Mouse (Mus musculus) spleen, adult 2 months (tissue): ENCODE measurements around the gene Hspa1a. TPM values are rescaled to one million over a fixed set of nuclear protein-coding genes. Genes with fewer than 3 reads are reported as not detected.

ENCODE experiments used
- DNase-seq, 2 experiments: peaks; one replicate each; pipeline versions ENCODE4 v3.0.0 to v3.0.0-alpha.2; 2012 to 2021; ENCODE audit warnings: low spot score in 2 of 2, low read depth in 1 of 2
- H3K27ac ChIP-seq: fragments of 200-500 bp; 2 replicates; pipeline ENCODE4 v1.5.1; 2012; ENCODE audit warnings: low read length, inconsistent platforms; ENCODE audit not compliant: insufficient read depth
- H3K27me3 ChIP-seq: fragments of 200-500 bp; 2 replicates; pipeline ENCODE4 v1.6.1; 2012; ENCODE audit warnings: mild to moderate bottlenecking, moderate library complexity, low read length, inconsistent platforms; ENCODE audit not compliant: control insufficient read depth, insufficient read depth
- H3K36me3 ChIP-seq: fragments of 200-500 bp; 2 replicates; pipeline ENCODE4 v1.6.1; 2012; ENCODE audit warnings: mild to moderate bottlenecking, low read length, inconsistent platforms; ENCODE audit not compliant: control insufficient read depth, insufficient read depth
- H3K4me1 ChIP-seq: fragments of 200-500 bp; 2 replicates; pipeline ENCODE4 v1.6.1; 2011; ENCODE audit warnings: inconsistent platforms; ENCODE audit not compliant: control insufficient read depth, insufficient read depth, insufficient read length
- H3K4me3 ChIP-seq: fragments of 200-500 bp; 2 replicates; pipeline ENCODE4 v1.5.1; 2011; ENCODE audit warnings: mild to moderate bottlenecking, inconsistent platforms; ENCODE audit not compliant: insufficient read depth, insufficient read length; ENCODE audit errors: extremely low read depth
- CTCF ChIP-seq: fragments of 200-500 bp; IDR thresholded peaks from 2 replicates; pipeline ENCODE4 v1.5.1; 2011; ENCODE audit warnings: mild to moderate bottlenecking, inconsistent platforms; ENCODE audit not compliant: insufficient read depth, insufficient read length, insufficient replicate concordance; ENCODE audit errors: extremely low read depth
- POLR2A ChIP-seq: fragments of 200-500 bp; IDR thresholded peaks from 2 replicates; pipeline ENCODE4 v1.6.1; 2011; ENCODE audit warnings: low read depth, low read length, inconsistent platforms
- WGBS: fragments of 180-500 bp; shearing (Covaris S2); methylation state at CpG from one replicate; pipeline ENCODE4 v1.1.7; 2018; 5-methylcytosine and 5-hydroxymethylcytosine counted together
- polyA plus RNA-seq: library from polyadenylated mRNA; depleted of rRNA; stranded (reverse); fragments of >200 nt; gene quantifications from 2 replicates; pipeline ENCODE4 v1.2.3, GENCODE M21; 2012

Hspa1a gene
- polyA plus RNA-seq, 1 experiment: 6.7 TPM

DNA sequence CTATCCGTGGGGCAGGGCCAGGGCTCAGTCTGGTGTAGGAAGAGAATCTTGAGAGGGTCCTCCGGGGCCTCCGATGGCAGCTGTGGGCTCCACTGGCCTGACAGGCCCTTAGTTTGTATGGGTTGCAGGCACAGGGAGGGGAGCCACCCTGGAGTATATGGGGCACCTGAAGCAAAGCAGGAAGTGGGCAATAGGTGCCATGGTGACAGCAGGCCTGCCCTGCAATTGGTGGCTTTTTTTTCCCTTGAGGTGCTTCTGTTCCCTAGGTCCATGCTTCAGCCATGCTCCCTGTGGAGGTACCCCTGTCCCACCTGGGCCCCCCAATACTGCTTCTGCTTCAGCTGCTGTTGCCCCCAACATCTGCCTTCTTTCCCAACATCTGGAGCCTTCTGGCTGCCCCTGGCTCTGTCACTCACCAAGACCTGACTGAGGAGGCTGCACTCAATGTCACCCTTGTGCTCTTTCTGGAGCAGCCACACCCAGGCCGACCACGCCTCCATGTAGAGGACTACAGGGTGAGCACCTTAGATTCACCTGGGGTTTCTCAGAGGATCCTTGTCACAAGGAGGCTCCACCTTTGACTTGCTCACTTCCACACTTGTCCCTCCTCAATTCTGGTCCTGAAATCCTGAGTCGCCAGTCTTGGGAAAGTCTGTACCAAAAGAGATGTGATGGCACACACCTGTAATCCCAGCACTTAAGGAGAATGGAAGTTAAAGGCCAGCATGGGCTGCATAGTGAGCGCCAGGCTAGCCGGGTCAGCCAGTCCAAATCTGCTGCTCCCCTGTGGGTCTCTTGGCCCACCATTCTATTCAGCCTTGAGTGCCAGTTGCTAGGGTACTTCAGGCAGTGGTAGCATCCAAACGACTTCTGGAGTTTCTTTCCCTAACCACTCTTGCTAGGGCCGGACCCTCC is 45.1 kb upstream of the Hspa1a start:
- Histone ChIP-seq H3K27ac (no peak overlapping the region), H3K36me3 (peaks cover 42% of the 10 kb centered on the region), H3K4me1 (peaks cover 13% of the 10 kb centered on the region), H3K4me3 (no peak overlapping the region), H3K27me3 (no peaks in the 10 kb centered on the region)
- no peak for DNase-seq
- TF ChIP-seq POLR2A: no peak
- TF ChIP-seq CTCF: no peak
- WGBS: 70% methylated on average over 10 of the region's 10 CpGs

GRCm38 (mm10) chr17:35016376-35016775 is 44.4 kb upstream of the Hspa1a start, which contains the start of gene Vwa7:
Vwa7 (plus strand) TSS chr17:35016579.
- Histone ChIP-seq H3K4me1 (peaks cover 13% of the 10 kb centered on the region), H3K27me3 (no peaks in the 10 kb centered on the region), H3K27ac (no peak within 1 kb of the TSS), H3K36me3 (peaks cover 49% of the 10 kb centered on the region), H3K4me3 (no peak within 1 kb of the TSS)
- DNase-seq: no peak
- WGBS: 55% methylated on average over 12 of the region's 12 CpGs
- no peak for TF ChIP-seq CTCF
- no peak for TF ChIP-seq POLR2A

- no peaks in the 10 kb centered on the region for H3K27me3 ChIP-seq
- WGBS: 92% methylated on average over 16 of the region's 16 CpGs
- H3K4me1 ChIP-seq: peaks cover 11% of the 10 kb centered on the region
These were observed 43.3 kb upstream of the Hspa1a start for GRCm38 (mm10) chr17:35015296-35015695.

DNA sequence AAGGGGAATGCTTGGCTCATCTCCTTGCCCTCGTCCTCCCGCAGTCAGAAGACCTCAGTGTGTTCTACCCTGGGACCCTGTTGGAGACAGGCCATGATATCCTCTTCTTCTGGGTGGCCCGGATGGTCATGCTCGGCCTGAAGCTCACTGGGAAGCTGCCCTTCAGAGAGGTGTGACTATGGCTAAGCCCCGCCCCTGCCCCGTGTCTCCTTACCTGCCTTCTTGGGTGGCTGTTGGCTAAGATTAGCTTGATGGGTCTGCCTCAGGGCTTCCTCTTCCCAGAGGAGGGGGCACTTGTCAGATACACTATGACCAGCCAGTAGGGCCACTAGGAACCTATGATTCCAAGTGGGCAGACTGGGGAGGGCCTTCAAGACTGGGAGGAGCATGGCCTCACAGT is 41.3 kb upstream of the Hspa1a start:
- WGBS: 91% methylated on average over 6 of the region's 6 CpGs
- no peak overlapping the region for H3K27ac ChIP-seq
- TF ChIP-seq CTCF: no peak
- H3K36me3 ChIP-seq: peaks cover 69% of the 10 kb centered on the region
- peaks cover 11% of the 10 kb centered on the region for H3K4me1 ChIP-seq
- DNase-seq: no peak
- no peaks in the 10 kb centered on the region for H3K27me3 ChIP-seq
- H3K4me3 ChIP-seq: no peak overlapping the region

More at GRCm38 (mm10) chr17:35015296-35015695, 43.3 kb upstream of the Hspa1a start:
- TF ChIP-seq CTCF (no peak), POLR2A (no peak)
- Histone ChIP-seq H3K27ac (no peak overlapping the region), H3K36me3 (peaks cover 60% of the 10 kb centered on the region), H3K4me3 (no peak overlapping the region)
- no peak for DNase-seq

GRCm38 (mm10) chr17:35012430-35012829 is 40.5 kb upstream of the Hspa1a start:
- Histone ChIP-seq H3K27ac (no peak overlapping the region), H3K4me1 (peaks cover 11% of the 10 kb centered on the region), H3K27me3 (no peaks in the 10 kb centered on the region), H3K36me3 (peaks cover 74% of the 10 kb centered on the region), H3K4me3 (no peak overlapping the region)
- TF ChIP-seq CTCF: no peak
- no peak for TF ChIP-seq POLR2A
- WGBS: 92% methylated on average over 13 of the region's 13 CpGs
- no peak for DNase-seq

- TF ChIP-seq CTCF (no peak), POLR2A (no peak)
- Histone ChIP-seq H3K4me1 (peaks cover 6% of the 10 kb centered on the region), H3K4me3 (no peak overlapping the region), H3K36me3 (peaks cover 74% of the 10 kb centered on the region), H3K27ac (no peak overlapping the region), H3K27me3 (no peaks in the 10 kb centered on the region)
- no peak for DNase-seq
- WGBS: 99% methylated on average over 8 of the region's 8 CpGs
These were observed 39.5 kb upstream of the Hspa1a start for GRCm38 (mm10) chr17:35011440-35011839.

DNA sequence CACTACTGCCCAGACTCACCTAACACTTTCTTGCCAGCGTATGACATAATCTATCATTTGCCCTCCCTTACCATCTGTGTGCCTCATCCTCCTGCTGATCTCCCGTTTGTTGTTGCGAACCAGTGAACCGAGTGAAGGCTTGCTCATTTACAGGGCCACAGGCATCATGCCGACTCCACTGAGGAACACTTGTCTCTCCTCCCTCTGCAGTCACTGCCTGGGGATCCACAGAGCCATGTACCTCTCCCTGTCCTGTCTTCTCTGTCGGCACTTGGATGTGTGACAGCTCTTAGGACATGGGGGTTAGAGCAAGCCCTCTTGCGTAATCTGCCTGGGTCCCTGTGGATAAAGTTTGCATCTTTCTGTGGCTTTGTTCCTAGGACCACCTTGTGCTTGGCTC is 37.6 kb upstream of the Hspa1a start:
- DNase-seq: no peak
- H3K36me3 ChIP-seq: peaks cover 69% of the 10 kb centered on the region
- no peaks in the 10 kb centered on the region for H3K27me3 ChIP-seq
- H3K27ac ChIP-seq: no peak overlapping the region
- 94% methylated on average over 7 of the region's 7 CpGs for WGBS
- no peak overlapping the region for H3K4me3 ChIP-seq
- no peak for TF ChIP-seq CTCF
- TF ChIP-seq POLR2A: no peak
- H3K4me1 ChIP-seq: no peaks in the 10 kb centered on the region
